Comparison of ENCODE assay signal across 8 mouse cellular contexts in the genomic region with DNA sequence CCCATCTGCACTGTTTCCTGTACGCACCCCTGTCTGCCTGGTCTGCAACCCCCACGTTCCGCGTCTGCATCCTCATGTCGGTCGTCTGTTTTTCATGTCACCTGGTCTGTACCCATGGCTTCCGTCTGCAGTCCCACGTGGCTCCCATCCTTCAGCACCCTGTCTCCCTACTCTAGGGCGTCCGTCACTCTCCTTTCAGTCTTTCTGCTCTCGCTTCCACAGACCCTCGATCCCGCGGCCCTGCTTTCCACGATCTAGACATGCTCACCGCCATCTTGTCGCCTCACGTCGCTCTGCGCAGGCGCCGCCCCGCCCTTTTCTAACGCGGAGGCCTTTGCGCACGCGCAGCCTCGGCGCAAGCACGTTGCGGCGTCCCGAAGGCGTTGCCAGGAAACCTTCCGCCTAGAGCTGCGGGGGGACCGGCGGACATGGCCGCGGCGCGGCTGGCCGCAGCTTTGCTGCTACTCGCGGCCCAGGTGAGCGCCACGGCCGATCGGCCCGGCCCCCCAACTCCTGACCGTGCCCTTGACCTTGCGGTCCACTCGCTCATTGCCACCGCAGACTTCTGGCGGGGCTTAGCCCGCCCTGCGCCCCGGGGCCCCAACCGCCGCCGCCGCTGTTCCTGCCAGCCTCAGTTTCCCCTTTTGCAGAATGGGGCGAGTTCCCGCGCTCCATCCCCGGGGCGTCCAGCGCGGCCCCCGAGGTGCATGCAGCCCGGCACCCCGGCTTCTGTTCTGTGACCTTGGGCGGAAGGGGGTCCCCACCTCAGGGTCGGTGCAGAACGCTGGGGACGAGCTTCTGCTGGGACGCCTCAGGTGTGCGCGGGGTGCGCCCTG. TPM values are rescaled to one million over a fixed set of nuclear protein-coding genes. Genes with fewer than 3 reads are reported as not detected.
DNase-seq lines count a peak whose midpoint lies in the region; ATAC-seq and TF ChIP-seq lines count a peak whose summit lies in the region.

Gene Lsm7, minus strand, starts transcription at position 297 of the 836 bp plus-strand sequence.
Gene Sppl2b, plus strand, starts transcription at position 363 of the 836 bp plus-strand sequence.

- peaks cover 16% of the 10 kb centered on the region; the same call in 1 of the 2 replicates for H3K4me1 ChIP-seq in hindbrain, postnatal 0 days (ENCODE audit: insufficient read depth, low read length)

- H3K9ac ChIP-seq in hindbrain, postnatal 0 days (replicated peaks; ENCODE audit: low read length): peak within 1 kb of the TSS; percentile 84

- whole genome bisulfite sequencing in hindbrain, postnatal 0 days: under 1% methylated on average over 81 of the region's 81 CpGs

- no peak for TF ChIP-seq CTCF in gastrocnemius, adult 2 months (IDR thresholded peaks at IDR 0.05)
- TF ChIP-seq CTCF in hindbrain, postnatal 0 days (IDR thresholded peaks at IDR 0.05; ENCODE audit: low read depth): no peak
- TF ChIP-seq CTCF in left cerebral cortex, adult 2 months (IDR thresholded peaks at IDR 0.05): no peak

- H3K27me3 ChIP-seq in hindbrain, postnatal 0 days (ENCODE audit: insufficient read depth, low read length): no peaks in the 10 kb centered on the region

- H3K4me2 ChIP-seq in hindbrain, postnatal 0 days (ENCODE audit: low read depth, low read length): peak within 1 kb of the TSS; percentile 99

- peak within 1 kb of the TSS; percentile 93 for H3K4me3 ChIP-seq in gastrocnemius, adult 2 months
- peak within 1 kb of the TSS; percentile 70 for H3K4me3 ChIP-seq in hindbrain, postnatal 0 days (ENCODE audit: low read length)
- H3K4me3 ChIP-seq in left cerebral cortex, adult 2 months: peak within 1 kb of the TSS; percentile 98

- H3K36me3 ChIP-seq in hindbrain, postnatal 0 days (ENCODE audit: insufficient read depth, low read length): peaks cover 15% of the 10 kb centered on the region

- peak; percentile 87 for DNase-seq in WW6 (ENCODE audit: low read depth, low spot score)
- DNase-seq in cerebellum, postnatal 4 days (ENCODE audit: low spot score in 2 of 2): peak; percentile 97 to 98
- peak; percentile 98 for DNase-seq in gastrocnemius, adult 2 months
- peak; percentile 99 for DNase-seq in hindbrain, postnatal 0 days (ENCODE audit: low spot score)
- DNase-seq in left cerebral cortex, adult 2 months (ENCODE audit: extremely low spot score in 1 of 2, low spot score in 2 of 2): peak; percentile 97 to 99
- peak; percentile 96 for DNase-seq in right cerebral cortex, adult 2 months (ENCODE audit: low spot score in 2 of 2)
- DNase-seq in urinary bladder, postnatal 14 days (ENCODE audit: low spot score): peak; percentile 97

- H3K27ac ChIP-seq in gastrocnemius, adult 2 months: peak within 1 kb of the TSS; percentile 95
- H3K27ac ChIP-seq in hindbrain, postnatal 0 days: peak within 1 kb of the TSS; percentile 86
- peak within 1 kb of the TSS; percentile 82 for H3K27ac ChIP-seq in left cerebral cortex, adult 2 months

- peak; percentile 84 for ATAC-seq in hindbrain, postnatal 0 days
- ATAC-seq in megakaryocyte, adult 5-6 weeks (ENCODE audit: poor library complexity, severe bottlenecking): peak; percentile 91

- intact Hi-C loops in gastrocnemius, adult 2 months (cut with DNase I): no loop called here
- intact Hi-C loops in left cerebral cortex, adult 2 months (cut with DNase I): loop anchor here (1.0 kb wide), 1 partner anchor 29 kb away; the partner anchor contains the start of gene Oaz1

- H3K9me3 ChIP-seq in hindbrain, postnatal 0 days (ENCODE audit: low read length): no peaks in the 10 kb centered on the region

RNA-seq across cellular contexts. Expression of gene Lsm7, which starts in this region (rescaled TPM):
- 10 to 100 TPM; 13.5 to 20.0 TPM for total RNA-seq in gastrocnemius, adult 2 months (2021)
- 165 and 189 TPM in 2 replicates for total RNA-seq in hindbrain, postnatal 0 days (2014; rRNA removed)
- 279 and 295 TPM in 2 replicates for polyA plus RNA-seq in hindbrain, postnatal 0 days (2015; fragmentation: Nextera tagmentation; extraction: Ambion mirVana)
- total RNA-seq in left cerebral cortex, adult 2 months (2021): 10 to 100 TPM; 40.0 to 43.2 TPM
- total RNA-seq in megakaryocyte, adult 5-6 weeks (2015): 56.6 and 58.0 TPM in 2 replicates
- 104 and 130 TPM in 2 replicates for total RNA-seq in megakaryocyte, adult 5-6 weeks (2017)

RNA-seq across cellular contexts. Expression of gene Sppl2b, which starts in this region (rescaled TPM):
- total RNA-seq in gastrocnemius, adult 2 months (2021): 10 to 100 TPM; 11.3 to 18.5 TPM
- total RNA-seq in hindbrain, postnatal 0 days (2014; rRNA removed): 161 and 174 TPM in 2 replicates
- 76.0 and 76.2 TPM in 2 replicates for polyA plus RNA-seq in hindbrain, postnatal 0 days (2015; fragmentation: Nextera tagmentation; extraction: Ambion mirVana)
- 10 to 100 TPM; 55.6 to 62.5 TPM for total RNA-seq in left cerebral cortex, adult 2 months (2021)
- 10.1 and 10.4 TPM in 2 replicates for total RNA-seq in megakaryocyte, adult 5-6 weeks (2015)
- 9.1 and 15.1 TPM in 2 replicates for total RNA-seq in megakaryocyte, adult 5-6 weeks (2017)

Comparison
In these comparisons a context has a peak if more than half of its experiments do, and no peak if none do; other contexts are left out.
1. Peak in every context shown above with its lines: DNase-seq, ATAC-seq, H3K4me3 ChIP-seq and H3K27ac ChIP-seq.